Mouse (Mus musculus): ENCODE measurements around the gene Golt1a.

- TF ChIP-seq ZC3H11A (IDR thresholded peaks at IDR 0.05; ENCODE audit: borderline replicate concordance, low read depth, low read length) (no peak), CHD2 (IDR thresholded peaks at IDR 0.05; ENCODE audit: low read depth, low read length) (no peak), HCFC1 (IDR thresholded peaks at IDR 0.05; ENCODE audit: borderline replicate concordance, insufficient read depth, low read length) (no peak), ZNF384 (IDR thresholded peaks at IDR 0.05; ENCODE audit: low read depth, low read length) (no peak)
Measured at GRCm38 (mm10) chr1:133328299-133328795, 18.7 kb downstream of the Golt1a start.

Data from ES-E14 (cell line).